Mouse (Mus musculus): Measurements from ENCODE around the gene Rassf10.
A peak's percentile ranks its signal among the peaks of the same experiment; 100 is the strongest.
"Not testable (repeated sequence)": the region's sequence is repeated elsewhere in the genome, so short reads cannot be mapped to it uniquely, and the experiment has no call there.

Gene Rassf10

GRCm38 (mm10) chr7:112953777-112954291 is at the start of gene Rassf10:
Rassf10 (plus strand) TSS chr7:112953962.
- peak; percentile 19 for DNase-seq (ENCODE audit: low read depth, low spot score)

GRCm38 (mm10) chr7:112906848-112907247 is 46.9 kb upstream of the Rassf10 start:
- DNase-seq (ENCODE audit: low read depth, low spot score), result no peak

- no peak for DNase-seq (ENCODE audit: low read depth, low spot score)
Observed at GRCm38 (mm10) chr7:112907468-112907867, 46.3 kb upstream of the Rassf10 start.

DNA sequence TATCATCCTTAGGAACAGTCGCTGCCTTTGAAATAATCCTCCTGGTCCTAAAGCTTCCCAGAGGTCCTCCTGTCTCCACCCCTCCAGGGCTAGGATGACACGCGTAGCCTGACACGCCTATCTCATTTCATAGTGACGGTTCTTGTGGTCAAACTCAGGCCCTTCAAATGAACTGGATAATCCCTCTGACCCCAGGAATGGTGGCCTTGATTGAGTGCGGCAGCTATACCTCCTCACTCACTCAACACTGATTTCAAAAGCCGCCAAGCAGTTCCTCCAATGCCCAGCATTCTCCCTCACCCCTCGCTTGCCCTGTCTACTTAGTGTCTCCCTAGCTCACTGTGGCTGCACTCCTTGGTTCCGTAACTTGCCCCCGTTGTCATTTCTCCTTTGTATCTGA is 44.6 kb upstream of the Rassf10 start:
- DNase-seq (ENCODE audit: low read depth, low spot score), result no peak

GRCm38 (mm10) chr7:112912969-112913368 is 40.8 kb upstream of the Rassf10 start:
- DNase-seq (ENCODE audit: low read depth, low spot score), result no peak

GRCm38 (mm10) chr7:112915571-112915970 is 38.2 kb upstream of the Rassf10 start:
- DNase-seq (ENCODE audit: low read depth, low spot score), result peak; percentile 74

GRCm38 (mm10) chr7:112917613-112918278 is 36.0 kb upstream of the Rassf10 start:
- no peak for DNase-seq (ENCODE audit: low read depth, low spot score)

DNA sequence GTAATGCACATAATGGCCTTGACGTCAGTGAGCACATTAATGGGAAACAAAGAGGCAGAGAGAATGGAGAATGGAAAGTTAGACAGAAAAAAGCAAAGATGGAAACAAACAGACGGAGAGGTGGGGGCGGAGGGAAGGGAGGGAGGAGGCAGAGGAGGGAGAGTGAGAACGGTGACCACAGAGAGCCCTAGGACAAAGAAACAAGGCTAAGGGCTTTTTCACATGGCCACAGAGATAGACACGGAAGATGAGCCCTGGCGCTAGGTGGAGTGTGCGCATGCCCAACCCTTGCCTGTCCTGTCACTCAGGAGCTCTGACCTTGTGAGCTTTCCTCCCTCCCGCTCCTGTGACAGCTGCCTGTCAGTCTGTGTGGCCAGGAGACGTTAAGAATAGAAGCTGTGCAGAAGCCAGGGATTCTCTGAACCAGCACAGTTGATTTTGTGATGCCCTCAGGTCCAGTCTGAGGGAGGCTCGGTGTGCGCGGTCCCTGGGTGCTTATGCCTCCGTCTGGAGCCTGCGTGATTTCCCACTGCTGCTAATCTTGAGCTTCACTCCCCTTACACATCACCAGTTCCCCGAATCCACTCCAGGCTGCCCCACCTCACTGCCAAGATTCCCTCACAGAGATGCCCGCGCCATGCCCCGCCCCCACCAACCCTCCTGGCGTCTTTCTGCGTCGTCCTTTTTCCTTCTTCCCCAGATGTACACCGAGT is 35.3 kb upstream of the Rassf10 start:
- peak; percentile 74 for DNase-seq (ENCODE audit: low read depth, low spot score)

DNA sequence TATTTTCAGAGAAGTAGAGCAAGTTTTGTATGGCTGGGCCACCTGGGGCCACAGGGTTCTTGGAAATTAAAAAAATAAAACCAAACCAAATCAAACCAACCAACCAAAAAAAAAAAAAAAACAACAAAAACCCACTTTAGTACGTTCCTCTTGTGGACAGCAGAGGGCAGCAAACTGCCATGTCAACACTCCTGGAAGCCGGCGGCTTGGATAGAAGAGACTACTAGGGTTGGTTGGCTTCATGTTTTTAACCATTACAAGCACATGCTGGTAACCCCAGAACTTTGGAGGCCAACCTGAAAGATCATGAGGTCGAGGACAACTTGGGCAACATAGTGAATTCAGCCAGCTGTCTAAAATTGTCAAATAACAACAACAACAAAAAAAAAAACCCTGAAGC is 33.9 kb upstream of the Rassf10 start:
- peak; percentile 91 for DNase-seq (ENCODE audit: low read depth, low spot score)

DNA sequence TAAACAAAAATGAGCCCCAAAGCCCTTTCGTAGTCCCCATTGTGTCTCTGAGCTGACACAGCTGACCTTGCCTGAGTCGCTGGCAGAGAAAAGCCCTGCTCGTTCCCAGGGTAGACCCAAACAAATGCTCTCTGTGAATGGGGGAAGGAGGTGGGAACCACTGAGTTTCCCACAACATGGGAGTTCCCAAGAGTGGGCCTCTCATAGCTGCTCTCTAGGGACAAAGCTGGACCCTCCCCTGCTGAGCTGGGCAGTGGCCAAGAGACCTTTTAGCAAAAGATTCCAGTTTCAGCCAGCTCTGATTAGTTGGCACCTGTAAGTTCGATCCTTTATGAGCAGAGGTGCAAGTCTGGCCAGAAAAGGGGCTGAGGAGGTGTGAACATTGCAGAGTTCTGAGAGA is 31.0 kb upstream of the Rassf10 start:
- no peak for DNase-seq (ENCODE audit: low read depth, low spot score)

GRCm38 (mm10) chr7:112923712-112924111 is 30.1 kb upstream of the Rassf10 start:
- DNase-seq (ENCODE audit: low read depth, low spot score), result no peak

- no peak for DNase-seq (ENCODE audit: low read depth, low spot score)
Observed at GRCm38 (mm10) chr7:112930669-112931068, 23.1 kb upstream of the Rassf10 start.

DNA sequence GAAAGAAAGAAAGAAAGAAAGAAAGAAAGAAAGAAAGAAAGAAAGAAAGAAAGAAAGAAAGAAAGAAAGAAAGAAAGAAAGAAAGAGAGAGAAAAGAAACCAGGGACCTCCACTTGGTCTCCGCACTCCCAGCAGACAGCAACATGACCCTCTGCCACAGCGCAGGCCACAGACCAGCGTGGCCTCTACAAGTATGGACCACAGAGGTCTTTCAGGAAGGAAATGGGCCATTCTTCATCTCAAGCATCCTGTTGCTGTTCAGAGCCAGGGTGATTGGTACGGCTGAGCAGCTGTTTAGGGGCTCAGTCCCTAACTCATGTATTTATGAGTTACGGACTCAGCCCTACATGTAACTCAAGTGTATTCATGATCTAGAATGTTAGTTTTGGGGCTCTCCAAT is 17.9 kb upstream of the Rassf10 start:
- DNase-seq (ENCODE audit: low read depth, low spot score), result not testable (repeated sequence)

GRCm38 (mm10) chr7:112937089-112937488 is 16.7 kb upstream of the Rassf10 start:
- no peak for DNase-seq (ENCODE audit: low read depth, low spot score)

DNA sequence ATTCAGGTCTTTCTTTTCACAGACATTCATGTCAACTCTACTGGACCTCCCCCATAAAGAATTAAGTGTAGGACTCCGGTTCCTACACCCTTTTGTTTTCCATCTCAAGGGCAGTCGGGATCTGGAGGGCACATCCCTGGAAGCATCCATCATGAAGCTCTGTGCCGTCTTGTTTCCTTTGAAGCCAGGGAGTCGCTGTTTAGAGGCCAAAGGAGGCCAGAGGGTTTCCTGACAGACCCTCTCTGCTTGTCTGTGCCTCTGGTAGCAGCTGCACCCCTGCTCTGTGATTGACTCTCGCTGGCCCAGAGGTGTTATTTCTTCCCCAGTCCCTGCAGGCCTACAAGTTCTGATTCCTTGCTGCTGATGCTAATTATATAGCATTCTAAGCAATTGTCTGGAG is 14.8 kb upstream of the Rassf10 start:
- no peak for DNase-seq (ENCODE audit: low read depth, low spot score)

DNA sequence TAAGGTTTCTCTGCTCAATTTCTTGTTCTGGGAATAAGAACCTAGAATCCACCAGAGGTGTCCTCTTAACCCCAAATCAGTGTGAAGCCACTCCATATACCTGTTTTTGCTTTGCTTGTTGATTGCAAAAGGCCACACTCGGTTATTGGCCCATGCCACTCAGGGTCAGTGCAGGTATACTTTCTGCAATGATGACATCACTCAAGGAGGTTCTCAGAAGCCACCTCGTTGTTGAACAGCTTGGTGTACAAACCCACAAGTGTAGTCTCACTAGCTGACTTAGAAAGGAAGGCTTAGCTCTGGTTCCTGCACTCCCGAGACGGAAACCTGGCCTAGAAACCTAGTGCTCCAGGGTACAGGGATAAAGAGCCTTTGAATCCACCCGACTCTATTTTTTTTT is 11.2 kb upstream of the Rassf10 start:
- no peak for DNase-seq (ENCODE audit: low read depth, low spot score)

DNA sequence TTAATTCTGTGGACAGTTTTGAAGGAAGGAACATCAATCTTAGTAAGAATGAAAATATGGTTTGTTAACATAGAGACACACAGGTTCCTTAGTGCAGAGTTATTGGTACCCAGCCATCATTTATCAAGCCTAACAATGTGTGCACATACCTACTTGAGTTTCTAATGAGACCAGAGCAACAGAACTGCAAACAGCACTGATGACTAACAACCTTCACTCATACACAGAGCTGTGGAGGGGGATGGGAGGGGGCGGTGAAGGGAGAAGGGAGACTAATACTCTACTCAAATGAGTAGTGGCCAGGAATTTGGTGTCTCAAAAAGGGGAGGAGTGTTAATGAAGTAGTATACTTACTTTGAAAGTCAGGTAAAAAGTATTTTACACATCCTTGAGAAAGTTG is 10.7 kb upstream of the Rassf10 start:
- DNase-seq (ENCODE audit: low read depth, low spot score), result no peak

DNA sequence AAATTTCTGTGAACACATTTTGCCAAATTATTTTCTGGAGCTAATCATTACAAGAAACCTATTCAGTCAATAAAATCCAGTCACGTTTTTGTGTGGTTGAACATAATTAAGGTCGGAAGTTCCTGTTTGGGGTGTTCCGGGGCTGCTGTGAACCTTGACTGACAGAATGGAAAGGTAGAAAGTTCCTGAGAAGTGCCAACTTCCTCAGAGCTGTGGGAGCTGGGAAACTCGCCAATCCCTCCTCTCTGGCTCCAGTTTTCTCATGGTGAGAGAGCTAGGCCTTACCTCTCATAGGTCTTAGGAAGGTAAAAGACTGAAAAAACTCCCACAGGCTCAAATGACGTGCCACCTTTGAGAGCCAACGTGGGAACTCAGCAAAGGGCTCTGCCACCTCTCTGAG is 7.1 kb upstream of the Rassf10 start:
- DNase-seq (ENCODE audit: low read depth, low spot score), result no peak

- DNase-seq (ENCODE audit: low read depth, low spot score), result peak; percentile 9
Observed at GRCm38 (mm10) chr7:112954351-112955102, 765 bp downstream of the Rassf10 start.

DNA sequence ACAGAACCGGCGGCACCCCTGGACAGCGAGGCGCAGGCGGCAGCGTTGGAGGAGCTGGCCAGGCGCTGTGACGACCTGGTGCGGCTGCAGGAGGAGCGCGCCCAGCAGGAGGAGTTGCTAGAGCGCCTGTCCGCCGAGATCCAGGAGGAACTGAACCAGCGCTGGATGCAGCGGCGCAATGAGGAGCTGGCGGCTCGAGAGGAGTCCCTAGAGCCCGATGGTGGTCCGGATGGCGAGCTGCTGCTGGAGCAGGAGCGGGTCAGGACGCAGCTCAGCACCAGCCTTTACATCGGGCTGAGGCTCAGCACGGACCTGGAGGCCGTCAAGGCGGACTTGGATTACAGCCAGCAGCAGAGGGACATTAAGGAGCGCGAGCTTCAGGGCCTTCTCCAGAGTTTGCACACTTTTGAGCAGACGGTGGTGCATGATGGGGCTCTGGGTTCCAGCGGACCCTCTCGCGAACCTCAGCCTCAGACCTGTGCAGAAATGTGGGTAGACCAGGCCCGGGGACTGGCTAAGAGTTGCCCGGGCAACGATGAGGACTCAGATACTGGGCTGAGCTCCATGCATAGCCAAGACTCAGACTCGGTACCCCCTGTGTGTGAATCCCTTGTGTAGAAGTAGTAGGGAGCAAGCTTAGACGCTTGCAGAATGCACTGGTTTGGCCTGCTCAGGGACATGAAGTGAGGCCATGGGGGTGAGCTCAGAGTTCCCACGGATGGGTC is 1.5 kb downstream of the Rassf10 start:
- peak; percentile 14 for DNase-seq (ENCODE audit: low read depth, low spot score)

DNA sequence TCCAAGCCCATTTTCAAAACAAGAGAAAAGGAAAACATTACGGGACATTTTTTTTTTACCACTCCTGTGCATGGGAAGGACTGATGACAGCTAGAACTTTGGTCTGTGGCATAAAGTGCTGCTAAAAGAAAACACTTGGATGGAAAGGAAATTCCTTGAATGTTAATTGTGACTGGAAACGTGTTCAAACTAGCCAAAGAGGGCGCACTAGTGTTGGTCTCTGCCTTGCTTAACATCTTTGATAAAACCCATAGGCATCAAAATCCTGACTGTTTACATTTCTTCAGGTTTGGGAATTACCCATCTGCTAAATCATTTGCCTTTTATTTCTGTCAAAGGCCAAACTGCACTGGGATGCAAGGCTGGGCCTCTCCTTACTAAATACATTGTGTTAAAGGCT is 2.2 kb downstream of the Rassf10 start:
- DNase-seq (ENCODE audit: low read depth, low spot score), result no peak

- no peak for DNase-seq (ENCODE audit: low read depth, low spot score)
Observed at GRCm38 (mm10) chr7:112956961-112957360, 3.2 kb downstream of the Rassf10 start.

Data from brain, adult 2 months (tissue).